Mouse (Mus musculus): Measurements from ENCODE around the gene Ccdc116. TPM values are rescaled to one million over a fixed set of nuclear protein-coding genes. Genes with fewer than 3 reads are reported as not detected.

Ccdc116 gene
- polyA plus RNA-seq, 1 experiment: 17.2 TPM

- peak overlapping the region; percentile 27; the same call in 1 of the 2 replicates for H3K4me3 ChIP-seq (ENCODE audit: low read depth, low read length)
- no peaks in the 10 kb centered on the region for H3K27me3 ChIP-seq (ENCODE audit: control insufficient read depth, insufficient read depth, low read length)
Observed at GRCm38 (mm10) chr16:17150520-17151258, 3.7 kb upstream of the Ccdc116 start.

GRCm38 (mm10) chr16:17148084-17148483, 1.1 kb upstream of the Ccdc116 start:
- WGBS: 33% methylated on average over 16 of the region's 16 CpGs
- Histone ChIP-seq H3K27me3 (ENCODE audit: control insufficient read depth, insufficient read depth, low read length) (no peaks in the 10 kb centered on the region), H3K4me1 (ENCODE audit: control insufficient read depth, insufficient read depth, insufficient read length, low read length) (peaks cover 27% of the 10 kb centered on the region), H3K36me3 (ENCODE audit: control insufficient read depth, insufficient read depth, low read length) (peaks cover 6% of the 10 kb centered on the region), H3K27ac (ENCODE audit: insufficient read depth, low read depth, low read length) (0 out of 2 replicates have a peak overlapping the region, but pooled peaks have one; percentile 14), H3K4me3 (ENCODE audit: low read depth, low read length) (peak overlapping the region; percentile 77)
- TF ChIP-seq POLR2A (IDR thresholded peaks at IDR 0.05; ENCODE audit: low read depth, low read length) (no peak), CTCF (IDR thresholded peaks at IDR 0.05; ENCODE audit: extremely low read depth, insufficient read length, insufficient replicate concordance, low read depth, low read length) (no peak)

More at GRCm38 (mm10) chr16:17150520-17151258, 3.7 kb upstream of the Ccdc116 start:
- TF ChIP-seq POLR2A (IDR thresholded peaks at IDR 0.05; ENCODE audit: low read depth, low read length) (peak; percentile 67; the same call in 1 of the 2 replicates), CTCF (IDR thresholded peaks at IDR 0.05; ENCODE audit: extremely low read depth, insufficient read length, insufficient replicate concordance, low read depth, low read length) (no peak)
- Histone ChIP-seq H3K27ac (ENCODE audit: insufficient read depth, low read depth, low read length) (peak overlapping the region; percentile 98), H3K36me3 (ENCODE audit: control insufficient read depth, insufficient read depth, low read length) (peaks cover 14% of the 10 kb centered on the region), H3K4me1 (ENCODE audit: control insufficient read depth, insufficient read depth, insufficient read length, low read length) (peaks cover 27% of the 10 kb centered on the region)
- 32% methylated on average over 7 of the region's 7 CpGs for WGBS

GRCm38 (mm10) chr16:17147391-17147929, 431 bp upstream of the Ccdc116 start:
- Histone ChIP-seq H3K4me3 (ENCODE audit: low read depth, low read length) (peak overlapping the region; percentile 77), H3K27ac (ENCODE audit: insufficient read depth, low read depth, low read length) (peak overlapping the region; percentile 44), H3K36me3 (ENCODE audit: control insufficient read depth, insufficient read depth, low read length) (peaks cover under 1% of the 10 kb centered on the region; the same call in 1 of the 2 replicates), H3K27me3 (ENCODE audit: control insufficient read depth, insufficient read depth, low read length) (no peaks in the 10 kb centered on the region), H3K4me1 (ENCODE audit: control insufficient read depth, insufficient read depth, insufficient read length, low read length) (peaks cover 27% of the 10 kb centered on the region)
- no peak for TF ChIP-seq CTCF (IDR thresholded peaks at IDR 0.05; ENCODE audit: extremely low read depth, insufficient read length, insufficient replicate concordance, low read depth, low read length)
- peak; percentile 28; the same call in 1 of the 2 replicates for TF ChIP-seq POLR2A (IDR thresholded peaks at IDR 0.05; ENCODE audit: low read depth, low read length)
- WGBS: 1% methylated on average over 41 of the region's 41 CpGs

- TF ChIP-seq POLR2A (IDR thresholded peaks at IDR 0.05; ENCODE audit: low read depth, low read length): no peak
- no peak for TF ChIP-seq CTCF (IDR thresholded peaks at IDR 0.05; ENCODE audit: extremely low read depth, insufficient read length, insufficient replicate concordance, low read depth, low read length)
- peaks cover 10% of the 10 kb centered on the region for H3K4me1 ChIP-seq (ENCODE audit: control insufficient read depth, insufficient read depth, insufficient read length, low read length)
- H3K27me3 ChIP-seq (ENCODE audit: control insufficient read depth, insufficient read depth, low read length): no peaks in the 10 kb centered on the region
- no peak within 1 kb of the TSS for H3K4me3 ChIP-seq (ENCODE audit: low read depth, low read length)
- no peaks in the 10 kb centered on the region for H3K36me3 ChIP-seq (ENCODE audit: control insufficient read depth, insufficient read depth, low read length)
- H3K27ac ChIP-seq (ENCODE audit: insufficient read depth, low read depth, low read length): no peak within 1 kb of the TSS
- 47% methylated on average over 7 of the region's 7 CpGs for WGBS
Observed at GRCm38 (mm10) chr16:17144339-17144738, 2.7 kb downstream of the Ccdc116 start, which contains the start of gene Ydjc. TSS of gene Ydjc (plus strand) at chr16:17144621.

GRCm38 (mm10) chr16:17137355-17137754, 9.7 kb downstream of the Ccdc116 start:
- no peak for TF ChIP-seq CTCF (IDR thresholded peaks at IDR 0.05; ENCODE audit: extremely low read depth, insufficient read length, insufficient replicate concordance, low read depth, low read length)
- TF ChIP-seq POLR2A (IDR thresholded peaks at IDR 0.05; ENCODE audit: low read depth, low read length): no peak
- Histone ChIP-seq H3K36me3 (ENCODE audit: control insufficient read depth, insufficient read depth, low read length) (no peaks in the 10 kb centered on the region), H3K27ac (ENCODE audit: insufficient read depth, low read depth, low read length) (no peak overlapping the region), H3K4me1 (ENCODE audit: control insufficient read depth, insufficient read depth, insufficient read length, low read length) (no peaks in the 10 kb centered on the region), H3K27me3 (ENCODE audit: control insufficient read depth, insufficient read depth, low read length) (no peaks in the 10 kb centered on the region), H3K4me3 (ENCODE audit: low read depth, low read length) (no peak overlapping the region)
- 73% methylated on average over 15 of the region's 15 CpGs for WGBS

GRCm38 (mm10) chr16:17132906-17133200, 14.2 kb downstream of the Ccdc116 start:
- no peak for TF ChIP-seq CTCF (IDR thresholded peaks at IDR 0.05; ENCODE audit: extremely low read depth, insufficient read length, insufficient replicate concordance, low read depth, low read length)
- no peak for TF ChIP-seq POLR2A (IDR thresholded peaks at IDR 0.05; ENCODE audit: low read depth, low read length)
- H3K4me3 ChIP-seq (ENCODE audit: low read depth, low read length): no peak overlapping the region
- WGBS: 33% methylated on average over 7 of the region's 7 CpGs

More at GRCm38 (mm10) chr16:17132906-17133200, 14.2 kb downstream of the Ccdc116 start:
- Histone ChIP-seq H3K4me1 (ENCODE audit: control insufficient read depth, insufficient read depth, insufficient read length, low read length) (peaks cover 3% of the 10 kb centered on the region; the same call in 1 of the 2 replicates), H3K36me3 (ENCODE audit: control insufficient read depth, insufficient read depth, low read length) (no peaks in the 10 kb centered on the region), H3K27ac (ENCODE audit: insufficient read depth, low read depth, low read length) (no peak overlapping the region), H3K27me3 (ENCODE audit: control insufficient read depth, insufficient read depth, low read length) (no peaks in the 10 kb centered on the region)
